Mouse (Mus musculus) stomach, postnatal 0 days (tissue): ENCODE measurements around the gene Mettl25. TPM values are rescaled to one million over a fixed set of nuclear protein-coding genes. Genes with fewer than 3 reads are reported as not detected.

Experiments used
- ATAC-seq: fragments of 200-750 bp; cut with Nextera tagmentation; 2 replicates; pipeline ENCODE4 v1.8.0; 2017; ENCODE audit not compliant: low FRiP score, low TSS enrichment
- DNase-seq: peaks from one replicate; pipeline ENCODE4 v3.0.0-alpha.2; 2016; ENCODE audit warnings: low spot score
- H3K27ac ChIP-seq: fragments of 300-500 bp; sonication (generic); replicated peaks from 2 replicates; pipeline ENCODE4 v1.5.1; 2014; ENCODE audit warnings: mild to moderate bottlenecking, control low read depth
- H3K27me3 ChIP-seq: fragments of 300-500 bp; sonication (generic); 2 replicates; pipeline ENCODE4 v1.6.1; 2014; ENCODE audit warnings: low read length; ENCODE audit not compliant: control insufficient read depth, insufficient read depth
- H3K36me3 ChIP-seq: fragments of 300-500 bp; sonication (generic); 2 replicates; pipeline ENCODE4 v1.6.1; 2014; ENCODE audit warnings: low read length, mixed read lengths; ENCODE audit not compliant: control insufficient read depth, insufficient read depth
- H3K4me1 ChIP-seq: fragments of 300-500 bp; sonication (generic); replicated peaks from 2 replicates; pipeline ENCODE4 v1.6.1; 2014; ENCODE audit warnings: antibody characterized with exemption; ENCODE audit not compliant: control insufficient read depth, insufficient read depth
- H3K4me2 ChIP-seq: fragments of 300-500 bp; sonication (generic); replicated peaks from 2 replicates; pipeline ENCODE4 v1.6.1; 2014; ENCODE audit warnings: low read depth, mild to moderate bottlenecking, control low read depth, moderate library complexity
- H3K4me3 ChIP-seq: fragments of 300-500 bp; sonication (generic); 2 replicates; pipeline ENCODE4 v1.5.1; 2014; ENCODE audit warnings: low read depth, low read length, control low read depth
- H3K9ac ChIP-seq: fragments of 300-500 bp; sonication (generic); 2 replicates; pipeline ENCODE4 v1.6.1; 2014; ENCODE audit warnings: mild to moderate bottlenecking, low read length, control low read depth, mixed read lengths
- H3K9me3 ChIP-seq: fragments of 300-500 bp; sonication (generic); 2 replicates; pipeline ENCODE4 v1.6.1; 2016; ENCODE audit warnings: low read length; ENCODE audit not compliant: control insufficient read depth
- CTCF ChIP-seq: IDR thresholded peaks from 2 replicates; pipeline ENCODE4 v1.5.1; 2016; ENCODE audit warnings: antibody characterized with exemption, low read depth, mild to moderate bottlenecking, moderate library complexity
- EP300 ChIP-seq: optimal IDR thresholded peaks from 2 replicates; pipeline ENCODE3; 2016; ENCODE audit warnings: antibody characterized with exemption
- WGBS: fragments of 180-500 bp; shearing (Covaris S2); extraction: QIAGEN DNeasy Blood & Tissue Kit; methylation state at CpG from one replicate; pipeline ENCODE4 v1.1.7; 2014; 5-methylcytosine and 5-hydroxymethylcytosine counted together
- polyA plus RNA-seq: library from polyadenylated mRNA; unstranded; fragments of >200 nt; fragmentation: Nextera tagmentation; extraction: Ambion mirVana; gene quantifications from 2 replicates; pipeline ENCODE4 v1.2.1, GENCODE M21; 2015

Mettl25 gene
- polyA plus RNA-seq: 7.1 and 7.5 TPM in 2 replicates

GRCm38 (mm10) chr10:105840928-105841888 is at the start of gene Mettl25, which contains the start of gene Ccdc59:
TSS of gene Mettl25 (minus strand) at chr10:105841380.
TSS of gene Ccdc59 (plus strand) at chr10:105841067.
- ATAC-seq (peak; percentile 99), DNase-seq (peak; percentile 98)
- Histone ChIP-seq H3K4me2 (peak within 1 kb of the TSS; percentile 78), H3K4me3 (peak within 1 kb of the TSS; percentile 80), H3K36me3 (0 out of 2 replicates have a peak, but pooled peaks cover 6% of the 10 kb centered on the region), H3K27me3 (no peaks in the 10 kb centered on the region), H3K9me3 (no peaks in the 10 kb centered on the region), H3K4me1 (0 out of 2 replicates have a peak, but pooled peaks cover 2% of the 10 kb centered on the region), H3K9ac (peak within 1 kb of the TSS; percentile 86), H3K27ac (peak within 1 kb of the TSS; percentile 96)
- TF ChIP-seq EP300: peak; percentile 77
- TF ChIP-seq CTCF: peak; percentile 68
- under 1% methylated on average over 89 of the region's 90 CpGs for WGBS

GRCm38 (mm10) chr10:105867312-105867711 is 26.1 kb upstream of the Mettl25 start:
- Histone ChIP-seq H3K4me1 (no peaks in the 10 kb centered on the region), H3K36me3 (no peaks in the 10 kb centered on the region), H3K27me3 (no peaks in the 10 kb centered on the region), H3K9ac (no peak overlapping the region), H3K4me2 (no peak overlapping the region), H3K27ac (no peak overlapping the region), H3K9me3 (no peaks in the 10 kb centered on the region), H3K4me3 (no peak overlapping the region)
- DNase-seq (no peak), ATAC-seq (no peak)
- WGBS: 41% methylated on average over 4 of the region's 4 CpGs
- no peak for TF ChIP-seq EP300
- TF ChIP-seq CTCF: peak; percentile 72

GRCm38 (mm10) chr10:105851136-105851535 is 10.0 kb upstream of the Mettl25 start:
- Histone ChIP-seq H3K9ac (no peak overlapping the region), H3K9me3 (no peaks in the 10 kb centered on the region), H3K4me1 (no peaks in the 10 kb centered on the region), H3K36me3 (peaks cover 10% of the 10 kb centered on the region), H3K4me3 (no peak overlapping the region), H3K4me2 (no peak overlapping the region), H3K27ac (no peak overlapping the region), H3K27me3 (no peaks in the 10 kb centered on the region)
- no peak for TF ChIP-seq CTCF
- no peak for TF ChIP-seq EP300
- no peak for DNase-seq
- ATAC-seq: no peak
- 52% methylated on average over 4 of the region's 4 CpGs for WGBS

GRCm38 (mm10) chr10:105850286-105850685 is 9.1 kb upstream of the Mettl25 start:
- Histone ChIP-seq H3K9ac (no peak overlapping the region), H3K9me3 (no peaks in the 10 kb centered on the region), H3K27me3 (no peaks in the 10 kb centered on the region), H3K36me3 (peaks cover 10% of the 10 kb centered on the region), H3K4me1 (no peaks in the 10 kb centered on the region), H3K27ac (no peak overlapping the region), H3K4me2 (no peak overlapping the region), H3K4me3 (no peak overlapping the region)
- no peak for DNase-seq
- WGBS: 86% methylated on average over 5 of the region's 5 CpGs
- TF ChIP-seq EP300 (no peak), CTCF (no peak)
- no peak for ATAC-seq

- Histone ChIP-seq H3K9me3 (no peaks in the 10 kb centered on the region), H3K4me3 (no peak overlapping the region), H3K4me1 (0 out of 2 replicates have a peak, but pooled peaks cover 2% of the 10 kb centered on the region), H3K4me2 (no peak overlapping the region), H3K9ac (no peak overlapping the region), H3K27ac (no peak overlapping the region), H3K27me3 (no peaks in the 10 kb centered on the region), H3K36me3 (peaks cover 11% of the 10 kb centered on the region; the same call in 1 of the 2 replicates)
- DNase-seq (no peak), ATAC-seq (no peak)
- TF ChIP-seq CTCF: 0 out of 2 replicates have a peak, but pooled peaks have one; percentile 23
- TF ChIP-seq EP300: no peak
- WGBS: 79% methylated on average over 7 of the region's 7 CpGs
These were observed 1.4 kb upstream of the Mettl25 start for GRCm38 (mm10) chr10:105842574-105842973.
